Mouse (Mus musculus): ENCODE measurements around the gene Sec31a. TPM values are rescaled to one million over a fixed set of nuclear protein-coding genes. Genes with fewer than 3 reads are reported as not detected.

Sec31a gene
- 156 and 161 TPM in 2 replicates for polyA plus RNA-seq (2015; fragmentation: Nextera tagmentation; extraction: Ambion mirVana)

- under 1% methylated on average over 63 of the region's 82 CpGs for WGBS
- no peaks in the 10 kb centered on the region for H3K27me3 ChIP-seq (ENCODE audit: control insufficient read depth, insufficient read depth, low read depth, low read length)
- peak within 1 kb of the TSS; percentile 93 for H3K27ac ChIP-seq (ENCODE audit: low read length)
- H3K4me1 ChIP-seq (replicated peaks; ENCODE audit: control insufficient read depth, insufficient read depth, low read length) = peaks cover 25% of the 10 kb centered on the region
- peaks cover 23% of the 10 kb centered on the region for H3K36me3 ChIP-seq (ENCODE audit: control insufficient read depth, insufficient read depth, low read length)
- peak within 1 kb of the TSS; percentile 97 for H3K4me3 ChIP-seq (ENCODE audit: low read length)
- peak within 1 kb of the TSS; percentile 60 for H3K4me2 ChIP-seq (ENCODE audit: low read depth, low read length)
- no peaks in the 10 kb centered on the region for H3K9me3 ChIP-seq (ENCODE audit: control insufficient read depth, low read length)
- peak; percentile 98 for ATAC-seq (ENCODE audit: low read depth)
- H3K9ac ChIP-seq (ENCODE audit: low read length) = peak within 1 kb of the TSS; percentile 89
Measured at GRCm38 (mm10) chr5:100415761-100416590, at the start of gene Sec31a. Sec31a (minus strand) TSS chr5:100416234.

DNA sequence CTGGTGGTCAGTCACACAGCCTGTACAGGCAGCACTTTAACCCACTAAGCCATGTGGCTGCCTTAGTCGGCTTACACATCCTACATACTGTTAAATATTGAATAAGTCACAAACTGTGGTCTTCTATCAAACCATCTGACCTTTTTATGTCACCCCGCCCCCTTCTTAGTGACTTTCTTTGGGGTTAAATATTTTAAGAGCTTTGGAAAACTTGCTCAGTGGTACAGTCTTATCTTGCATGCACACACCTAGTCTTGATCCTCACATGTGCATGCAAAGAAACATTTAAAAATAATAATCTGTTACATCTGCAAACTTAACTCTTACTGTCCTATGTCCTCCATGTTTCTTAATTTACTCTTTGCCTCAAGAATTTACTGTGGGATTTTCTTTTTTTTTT is 46.3 kb upstream of the Sec31a start:
- Histone ChIP-seq H3K4me2 (ENCODE audit: low read depth, low read length) (no peak overlapping the region), H3K4me3 (ENCODE audit: low read length) (no peak overlapping the region), H3K4me1 (replicated peaks; ENCODE audit: control insufficient read depth, insufficient read depth, low read length) (no peaks in the 10 kb centered on the region), H3K9ac (ENCODE audit: low read length) (no peak overlapping the region), H3K27ac (ENCODE audit: low read length) (no peak overlapping the region), H3K9me3 (ENCODE audit: control insufficient read depth, low read length) (no peaks in the 10 kb centered on the region), H3K27me3 (ENCODE audit: control insufficient read depth, insufficient read depth, low read depth, low read length) (no peaks in the 10 kb centered on the region), H3K36me3 (ENCODE audit: control insufficient read depth, insufficient read depth, low read length) (peaks cover 19% of the 10 kb centered on the region)
- ATAC-seq (ENCODE audit: low read depth) = no peak
- 91% methylated on average over 2 of the region's 2 CpGs for WGBS

DNA sequence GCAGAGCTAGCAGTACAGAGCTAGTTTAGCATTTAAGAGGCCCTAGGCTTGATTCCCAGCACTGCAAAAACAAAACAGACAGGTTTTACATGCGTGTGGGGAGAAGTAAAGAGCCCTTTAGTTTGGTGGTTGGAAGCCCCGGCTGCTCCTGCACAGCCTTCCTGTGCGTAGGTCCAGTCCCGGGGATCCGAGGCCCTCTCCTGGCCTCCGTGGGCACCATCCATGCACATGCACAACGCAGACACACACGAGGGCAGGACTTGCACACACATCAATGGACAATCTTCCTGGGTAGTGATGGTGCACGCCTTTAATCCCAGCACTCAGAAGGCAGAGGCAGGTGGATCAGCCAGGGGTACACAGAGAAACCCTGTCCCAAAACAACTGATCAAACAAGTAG is 45.5 kb upstream of the Sec31a start:
- H3K36me3 ChIP-seq (ENCODE audit: control insufficient read depth, insufficient read depth, low read length) = peaks cover 19% of the 10 kb centered on the region
- no peak overlapping the region for H3K27ac ChIP-seq (ENCODE audit: low read length)

DNA sequence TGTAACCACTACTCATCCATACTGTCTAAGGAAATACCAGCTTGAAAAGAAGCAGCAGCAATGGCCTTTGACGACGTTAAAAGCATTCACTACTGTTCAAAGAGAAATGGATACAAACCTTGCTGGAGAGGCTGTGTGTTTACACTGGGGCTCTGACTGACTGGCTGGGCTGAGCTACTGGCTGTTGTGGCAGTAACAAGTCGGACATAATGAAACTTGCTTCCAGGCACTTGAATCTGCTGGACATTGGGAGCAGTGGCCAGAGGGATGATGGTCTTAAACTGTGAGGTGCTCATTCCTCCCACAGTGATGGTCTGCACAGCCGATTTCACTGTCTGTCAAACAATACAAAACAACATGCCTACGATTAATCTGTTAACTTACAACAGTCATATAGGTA is 43.4 kb upstream of the Sec31a start:
- H3K4me1 ChIP-seq (replicated peaks; ENCODE audit: control insufficient read depth, insufficient read depth, low read length) = no peaks in the 10 kb centered on the region
- H3K4me2 ChIP-seq (ENCODE audit: low read depth, low read length) = no peak overlapping the region
- H3K9ac ChIP-seq (ENCODE audit: low read length) = no peak overlapping the region
- H3K36me3 ChIP-seq (ENCODE audit: control insufficient read depth, insufficient read depth, low read length) = peaks cover 17% of the 10 kb centered on the region
- H3K4me3 ChIP-seq (ENCODE audit: low read length) = no peak overlapping the region
- 88% methylated on average over 5 of the region's 5 CpGs for WGBS
- no peaks in the 10 kb centered on the region for H3K9me3 ChIP-seq (ENCODE audit: control insufficient read depth, low read length)
- no peaks in the 10 kb centered on the region for H3K27me3 ChIP-seq (ENCODE audit: control insufficient read depth, insufficient read depth, low read depth, low read length)
- H3K27ac ChIP-seq (ENCODE audit: low read length) = no peak overlapping the region
- ATAC-seq (ENCODE audit: low read depth) = no peak

More for the DNA sequence above, 45.5 kb upstream of the Sec31a start:
- no peaks in the 10 kb centered on the region for H3K27me3 ChIP-seq (ENCODE audit: control insufficient read depth, insufficient read depth, low read depth, low read length)
- no peak overlapping the region for H3K4me3 ChIP-seq (ENCODE audit: low read length)
- no peaks in the 10 kb centered on the region for H3K4me1 ChIP-seq (replicated peaks; ENCODE audit: control insufficient read depth, insufficient read depth, low read length)
- H3K4me2 ChIP-seq (ENCODE audit: low read depth, low read length) = no peak overlapping the region
- no peaks in the 10 kb centered on the region for H3K9me3 ChIP-seq (ENCODE audit: control insufficient read depth, low read length)
- WGBS = 90% methylated on average over 9 of the region's 9 CpGs
- H3K9ac ChIP-seq (ENCODE audit: low read length) = no peak overlapping the region
- no peak for ATAC-seq (ENCODE audit: low read depth)

DNA sequence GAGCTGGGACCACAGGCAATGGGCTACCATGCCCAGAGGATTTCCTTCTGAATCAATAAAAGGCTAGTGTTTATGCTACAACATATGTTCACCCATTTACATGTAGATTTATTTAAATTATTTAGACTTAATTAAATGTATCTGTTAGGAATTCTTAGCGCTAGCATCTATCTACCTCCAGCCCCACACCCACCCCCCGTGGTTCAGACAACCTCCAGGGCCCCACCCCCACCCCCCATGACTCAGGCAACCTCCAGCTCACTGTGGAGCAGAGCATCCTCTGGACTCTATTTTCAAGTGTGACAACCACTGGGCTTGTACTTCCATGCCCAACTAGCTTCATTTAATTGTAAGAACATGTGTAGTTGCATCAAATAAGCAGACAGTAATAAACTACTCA is 35.8 kb upstream of the Sec31a start:
- H3K4me3 ChIP-seq (ENCODE audit: low read length) = no peak overlapping the region

DNA sequence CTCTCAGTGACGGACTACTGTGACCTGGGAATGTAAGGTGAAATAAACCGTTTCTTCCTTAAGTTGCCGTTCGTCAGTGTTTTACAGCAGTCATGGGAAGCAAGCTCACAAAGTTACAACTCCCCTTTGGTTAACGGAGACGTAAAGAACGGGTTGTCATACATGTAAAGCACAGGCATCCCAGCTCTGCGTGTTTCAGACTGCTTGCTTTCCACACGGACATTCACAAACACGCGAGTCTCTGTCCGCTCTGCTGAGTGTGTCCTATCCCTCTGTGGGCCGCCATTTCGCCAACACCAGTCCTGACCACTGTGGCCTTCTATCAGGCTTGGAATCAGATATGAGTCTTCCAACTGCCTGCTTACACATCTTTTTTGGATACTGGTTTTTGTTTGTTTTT is 22.8 kb upstream of the Sec31a start:
- Histone ChIP-seq H3K36me3 (ENCODE audit: control insufficient read depth, insufficient read depth, low read length) (peaks cover 6% of the 10 kb centered on the region), H3K9me3 (ENCODE audit: control insufficient read depth, low read length) (no peaks in the 10 kb centered on the region), H3K9ac (ENCODE audit: low read length) (no peak overlapping the region), H3K27me3 (ENCODE audit: control insufficient read depth, insufficient read depth, low read depth, low read length) (no peaks in the 10 kb centered on the region), H3K4me3 (ENCODE audit: low read length) (no peak overlapping the region), H3K4me1 (replicated peaks; ENCODE audit: control insufficient read depth, insufficient read depth, low read length) (no peaks in the 10 kb centered on the region), H3K27ac (ENCODE audit: low read length) (no peak overlapping the region), H3K4me2 (ENCODE audit: low read depth, low read length) (no peak overlapping the region)
- 94% methylated on average over 14 of the region's 14 CpGs for WGBS
- ATAC-seq (ENCODE audit: low read depth) = no peak

More for the DNA sequence above, 35.8 kb upstream of the Sec31a start:
- H3K4me2 ChIP-seq (ENCODE audit: low read depth, low read length) = no peak overlapping the region
- H3K9me3 ChIP-seq (ENCODE audit: control insufficient read depth, low read length) = no peaks in the 10 kb centered on the region
- H3K9ac ChIP-seq (ENCODE audit: low read length) = no peak overlapping the region
- no peaks in the 10 kb centered on the region for H3K4me1 ChIP-seq (replicated peaks; ENCODE audit: control insufficient read depth, insufficient read depth, low read length)
- no peak for ATAC-seq (ENCODE audit: low read depth)
- peaks cover 12% of the 10 kb centered on the region for H3K36me3 ChIP-seq (ENCODE audit: control insufficient read depth, insufficient read depth, low read length)
- no peak overlapping the region for H3K27ac ChIP-seq (ENCODE audit: low read length)
- H3K27me3 ChIP-seq (ENCODE audit: control insufficient read depth, insufficient read depth, low read depth, low read length) = no peaks in the 10 kb centered on the region
- WGBS = 85% methylated on average over 2 of the region's 2 CpGs

GRCm38 (mm10) chr5:100437917-100438316 is 21.9 kb upstream of the Sec31a start:
- no peak overlapping the region for H3K4me2 ChIP-seq (ENCODE audit: low read depth, low read length)
- 93% methylated on average over 5 of the region's 5 CpGs for WGBS
- no peak overlapping the region for H3K27ac ChIP-seq (ENCODE audit: low read length)
- no peaks in the 10 kb centered on the region for H3K4me1 ChIP-seq (replicated peaks; ENCODE audit: control insufficient read depth, insufficient read depth, low read length)
- no peak overlapping the region for H3K9ac ChIP-seq (ENCODE audit: low read length)
- H3K36me3 ChIP-seq (ENCODE audit: control insufficient read depth, insufficient read depth, low read length) = peaks cover 4% of the 10 kb centered on the region
- ATAC-seq (ENCODE audit: low read depth) = no peak
- H3K27me3 ChIP-seq (ENCODE audit: control insufficient read depth, insufficient read depth, low read depth, low read length) = no peaks in the 10 kb centered on the region
- no peaks in the 10 kb centered on the region for H3K9me3 ChIP-seq (ENCODE audit: control insufficient read depth, low read length)
- no peak overlapping the region for H3K4me3 ChIP-seq (ENCODE audit: low read length)

- no peak for ATAC-seq (ENCODE audit: low read depth)
Measured at GRCm38 (mm10) chr5:100437086-100437485, 21.1 kb upstream of the Sec31a start.

GRCm38 (mm10) chr5:100430966-100431365 is 14.9 kb upstream of the Sec31a start:
- H3K4me1 ChIP-seq (replicated peaks; ENCODE audit: control insufficient read depth, insufficient read depth, low read length) = peaks cover 26% of the 10 kb centered on the region
- no peak overlapping the region for H3K27ac ChIP-seq (ENCODE audit: low read length)
- no peaks in the 10 kb centered on the region for H3K9me3 ChIP-seq (ENCODE audit: control insufficient read depth, low read length)
- ATAC-seq (ENCODE audit: low read depth) = no peak
- H3K9ac ChIP-seq (ENCODE audit: low read length) = no peak overlapping the region
- H3K4me3 ChIP-seq (ENCODE audit: low read length) = no peak overlapping the region
- no peak overlapping the region for H3K4me2 ChIP-seq (ENCODE audit: low read depth, low read length)
- peaks cover 13% of the 10 kb centered on the region for H3K36me3 ChIP-seq (ENCODE audit: control insufficient read depth, insufficient read depth, low read length)
- H3K27me3 ChIP-seq (ENCODE audit: control insufficient read depth, insufficient read depth, low read depth, low read length) = no peaks in the 10 kb centered on the region
- 69% methylated on average over 2 of the region's 2 CpGs for WGBS

More at GRCm38 (mm10) chr5:100437086-100437485, 21.1 kb upstream of the Sec31a start:
- Histone ChIP-seq H3K4me1 (replicated peaks; ENCODE audit: control insufficient read depth, insufficient read depth, low read length) (no peaks in the 10 kb centered on the region), H3K36me3 (ENCODE audit: control insufficient read depth, insufficient read depth, low read length) (peaks cover 3% of the 10 kb centered on the region), H3K4me3 (ENCODE audit: low read length) (no peak overlapping the region), H3K9me3 (ENCODE audit: control insufficient read depth, low read length) (no peaks in the 10 kb centered on the region), H3K27ac (ENCODE audit: low read length) (no peak overlapping the region), H3K9ac (ENCODE audit: low read length) (no peak overlapping the region), H3K4me2 (ENCODE audit: low read depth, low read length) (no peak overlapping the region), H3K27me3 (ENCODE audit: control insufficient read depth, insufficient read depth, low read depth, low read length) (no peaks in the 10 kb centered on the region)
- WGBS = 97% methylated on average over 4 of the region's 4 CpGs

All from lung, embryonic 16.5 days (tissue).